Mouse (Mus musculus) small intestine, adult 2 months (tissue): Measurements from ENCODE around the gene Wdr47. TPM values are rescaled to one million over a fixed set of nuclear protein-coding genes. Genes with fewer than 3 reads are reported as not detected.
A peak's percentile ranks its signal among the peaks of the same experiment; 100 is the strongest.
"Not testable (repeated sequence)": the region's sequence is repeated elsewhere in the genome, so short reads cannot be mapped to it uniquely, and the experiment has no call there.

Experiments used
- H3K27ac ChIP-seq: fragments of 200-500 bp; 2 replicates; pipeline ENCODE4 v1.5.1; 2012; ENCODE audit warnings: low read depth, low read length, control low read depth, inconsistent platforms; ENCODE audit not compliant: insufficient read depth
- H3K27me3 ChIP-seq: fragments of 200-500 bp; 2 replicates; pipeline ENCODE4 v1.6.1; 2012; ENCODE audit warnings: mild to moderate bottlenecking, moderate library complexity, low read length, inconsistent platforms; ENCODE audit not compliant: control insufficient read depth, insufficient read depth
- H3K36me3 ChIP-seq: fragments of 200-500 bp; 2 replicates; pipeline ENCODE4 v1.6.1; 2012; ENCODE audit warnings: mild to moderate bottlenecking, low read length, control low read depth, inconsistent platforms; ENCODE audit not compliant: control insufficient read depth, insufficient read depth
- H3K4me1 ChIP-seq: fragments of 200-500 bp; 2 replicates; pipeline ENCODE4 v1.6.1; 2012; ENCODE audit warnings: low read length, inconsistent platforms, mixed read lengths; ENCODE audit not compliant: control insufficient read depth, insufficient read depth, insufficient read length
- H3K4me3 ChIP-seq: fragments of 200-500 bp; 2 replicates; pipeline ENCODE4 v1.5.1; 2012; ENCODE audit warnings: low read depth, mild to moderate bottlenecking, control low read depth, inconsistent platforms, low read length, moderate library complexity
- CTCF ChIP-seq: fragments of 200-500 bp; IDR thresholded peaks from 2 replicates; pipeline ENCODE4 v1.5.1; 2012; ENCODE audit warnings: low read depth, mild to moderate bottlenecking, control low read depth, inconsistent platforms, low read length, moderate library complexity, mixed read lengths; ENCODE audit not compliant: insufficient replicate concordance, insufficient read length; ENCODE audit errors: extremely low read depth
- POLR2A ChIP-seq: fragments of 200-500 bp; IDR thresholded peaks from 2 replicates; pipeline ENCODE4 v1.6.1; 2012; ENCODE audit warnings: low read depth, mild to moderate bottlenecking, control low read depth, inconsistent platforms, low read length, moderate library complexity
- WGBS: fragments of 180-500 bp; shearing (Covaris S2); methylation state at CpG from one replicate; pipeline ENCODE4 v1.1.7; 2018; 5-methylcytosine and 5-hydroxymethylcytosine counted together
- polyA plus RNA-seq: library from polyadenylated mRNA; depleted of rRNA; stranded (reverse); fragments of >200 nt; gene quantifications from 2 replicates; pipeline ENCODE4 v1.2.3, GENCODE M21; 2012

Wdr47 gene
- polyA plus RNA-seq, 1 experiment: 1.3 TPM

- WGBS: 6% methylated on average over 14 of the region's 14 CpGs
- H3K4me3 ChIP-seq: peak overlapping the region; percentile 89
- H3K27ac ChIP-seq: no peak overlapping the region
- TF ChIP-seq POLR2A (no peak), CTCF (no peak)
- H3K36me3 ChIP-seq: no peaks in the 10 kb centered on the region
- H3K4me1 ChIP-seq: no peaks in the 10 kb centered on the region; the same call in 1 of the 2 replicates
- H3K27me3 ChIP-seq: no peaks in the 10 kb centered on the region
These were observed 63.5 kb downstream of the Wdr47 start for GRCm38 (mm10) chr3:108654566-108654965.

- 90% methylated on average over 7 of the region's 7 CpGs for WGBS
- H3K36me3 ChIP-seq: no peaks in the 10 kb centered on the region
- H3K4me3 ChIP-seq: no peak overlapping the region
- H3K4me1 ChIP-seq: no peaks in the 10 kb centered on the region; the same call in 1 of the 2 replicates
- no peaks in the 10 kb centered on the region for H3K27me3 ChIP-seq
- TF ChIP-seq CTCF: no peak
- no peak for TF ChIP-seq POLR2A
- no peak overlapping the region for H3K27ac ChIP-seq
These were observed 64.4 kb downstream of the Wdr47 start for GRCm38 (mm10) chr3:108655486-108655885.

DNA sequence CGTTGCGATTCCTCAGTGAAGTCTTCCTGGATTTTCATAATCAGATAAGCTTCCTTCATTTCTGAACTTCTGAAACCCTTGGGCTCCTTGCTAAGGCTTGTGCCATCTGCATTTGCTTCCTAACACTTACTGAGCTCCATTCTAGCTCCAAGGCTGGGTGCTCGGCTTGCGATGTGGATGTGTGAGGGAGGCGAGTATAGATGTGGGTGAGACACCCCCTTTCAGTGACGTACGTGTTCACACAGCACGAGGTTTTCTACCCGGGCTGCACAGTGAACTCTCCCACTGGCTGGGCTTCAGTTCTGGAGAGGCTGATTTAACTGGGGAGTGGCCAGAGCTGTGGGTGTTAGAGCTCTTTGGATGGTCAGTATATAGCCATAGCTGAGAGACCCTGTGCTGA is 67.5 kb downstream of the Wdr47 start:
- H3K27me3 ChIP-seq: no peaks in the 10 kb centered on the region

GRCm38 (mm10) chr3:108660941-108661340 is 69.9 kb downstream of the Wdr47 start:
- Histone ChIP-seq H3K4me3 (no peak overlapping the region), H3K27me3 (no peaks in the 10 kb centered on the region), H3K4me1 (no peaks in the 10 kb centered on the region), H3K27ac (no peak overlapping the region), H3K36me3 (peaks cover 28% of the 10 kb centered on the region)
- TF ChIP-seq CTCF (peak; percentile 33; the same call in 1 of the 2 replicates), POLR2A (no peak)
- WGBS: 77% methylated on average over 1 of the region's 1 CpGs

More for the DNA sequence above, 67.5 kb downstream of the Wdr47 start:
- Histone ChIP-seq H3K4me1 (no peaks in the 10 kb centered on the region; the same call in 1 of the 2 replicates), H3K4me3 (no peak overlapping the region), H3K27ac (no peak overlapping the region), H3K36me3 (peaks cover 19% of the 10 kb centered on the region)
- 96% methylated on average over 9 of the region's 9 CpGs for WGBS
- no peak for TF ChIP-seq CTCF
- TF ChIP-seq POLR2A: no peak

GRCm38 (mm10) chr3:108676616-108677015 is 85.5 kb downstream of the Wdr47 start:
- TF ChIP-seq POLR2A (no peak), CTCF (no peak)
- Histone ChIP-seq H3K4me1 (no peaks in the 10 kb centered on the region), H3K4me3 (no peak overlapping the region), H3K27ac (no peak overlapping the region), H3K27me3 (no peaks in the 10 kb centered on the region), H3K36me3 (peaks cover 75% of the 10 kb centered on the region)
- WGBS: 77% methylated on average over 4 of the region's 4 CpGs

DNA sequence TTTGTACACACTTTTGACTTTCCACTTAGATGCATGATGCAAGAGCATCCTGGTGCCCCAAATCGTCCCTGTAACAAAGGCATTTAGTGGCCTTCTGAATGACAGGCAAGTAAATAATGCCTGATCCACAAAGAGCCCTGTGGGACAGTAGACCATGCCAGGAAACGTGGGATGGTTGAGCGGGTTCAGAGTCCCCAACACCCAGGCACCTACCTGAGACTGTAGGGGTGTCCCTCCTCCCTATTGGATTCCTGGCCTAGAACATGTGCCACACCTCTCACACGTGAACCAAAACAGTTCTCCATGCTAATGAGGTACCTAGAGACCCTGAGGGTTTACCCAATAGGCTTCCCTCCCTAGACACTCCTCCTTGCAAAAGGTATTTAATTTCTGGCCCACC is 89.9 kb downstream of the Wdr47 start:
- TF ChIP-seq CTCF (no peak), POLR2A (no peak)
- H3K27ac ChIP-seq: no peak overlapping the region
- 88% methylated on average over 4 of the region's 4 CpGs for WGBS
- H3K27me3 ChIP-seq: no peaks in the 10 kb centered on the region
- no peaks in the 10 kb centered on the region for H3K4me1 ChIP-seq
- peaks cover 80% of the 10 kb centered on the region for H3K36me3 ChIP-seq
- H3K4me3 ChIP-seq: no peak overlapping the region

GRCm38 (mm10) chr3:108683597-108683996 is 92.5 kb downstream of the Wdr47 start:
- H3K36me3 ChIP-seq: peaks cover 77% of the 10 kb centered on the region
- not testable (repeated sequence) for H3K4me3 ChIP-seq, H3K27ac ChIP-seq

DNA sequence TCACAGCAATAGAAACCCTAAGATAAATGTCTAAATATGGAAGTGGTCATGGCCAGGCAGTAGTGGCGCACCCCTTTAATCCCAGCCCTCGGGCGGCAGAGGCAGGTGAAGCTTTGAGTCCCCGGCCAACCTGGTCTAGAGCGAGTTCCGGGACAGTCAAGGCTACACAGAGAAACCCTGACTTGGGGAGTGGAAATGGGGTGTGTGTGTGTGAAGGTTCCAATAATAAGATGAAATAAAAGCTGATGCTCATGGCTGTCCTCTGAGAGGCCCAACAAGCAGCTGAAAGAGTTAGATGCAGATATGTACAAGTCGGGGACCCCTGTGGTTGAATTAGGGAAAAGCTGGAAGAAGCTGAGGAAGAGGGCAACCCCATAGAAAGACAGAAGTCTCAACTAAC is 94.6 kb downstream of the Wdr47 start:
- Histone ChIP-seq H3K27ac (no peak overlapping the region), H3K36me3 (peaks cover 73% of the 10 kb centered on the region), H3K4me3 (no peak overlapping the region), H3K27me3 (no peaks in the 10 kb centered on the region), H3K4me1 (no peaks in the 10 kb centered on the region)
- 98% methylated on average over 7 of the region's 7 CpGs for WGBS
- TF ChIP-seq POLR2A (no peak), CTCF (no peak)

More at GRCm38 (mm10) chr3:108683597-108683996, 92.5 kb downstream of the Wdr47 start:
- WGBS: 90% methylated on average over 5 of the region's 5 CpGs
- H3K27me3 ChIP-seq, H3K4me1 ChIP-seq: not testable (repeated sequence)
